23 mouse cellular contexts compared by ENCODE assay signal in the genomic region with DNA sequence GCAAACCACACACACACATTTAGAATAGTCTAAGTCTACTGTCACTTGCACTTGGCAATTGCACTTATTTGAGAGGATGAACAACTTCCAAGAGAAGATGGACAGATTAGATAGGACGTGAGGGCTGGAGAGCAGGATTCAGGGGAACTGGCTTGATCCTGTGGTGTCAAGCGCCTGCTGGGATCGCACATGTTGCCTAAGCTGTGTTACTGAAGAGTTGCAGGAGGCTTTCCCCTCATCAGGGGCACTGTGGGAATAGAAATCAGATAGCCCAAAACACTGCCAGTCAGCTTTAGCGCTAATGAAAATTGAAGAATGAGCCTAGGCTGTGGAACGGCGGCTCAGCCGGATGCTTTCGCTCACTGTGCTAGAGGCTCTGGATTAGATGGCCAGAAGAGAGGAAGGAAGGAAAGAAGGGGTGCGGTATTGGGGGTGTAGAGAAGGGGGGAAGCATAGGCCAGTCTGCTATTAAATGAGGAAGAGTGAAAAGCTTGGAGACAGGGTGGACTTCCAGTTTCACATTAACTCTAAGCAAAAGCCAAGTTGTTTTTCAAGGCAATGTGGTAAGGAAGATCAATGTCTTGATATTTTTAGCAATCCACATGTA. TPM values are rescaled to one million over a fixed set of nuclear protein-coding genes. Genes with fewer than 3 reads are reported as not detected.
DNase-seq lines count a peak whose midpoint lies in the region; ATAC-seq and TF ChIP-seq lines count a peak whose summit lies in the region.
"Had no signal": no experiment of that assay in that cellular context is flagged by ENCODE, and none has a peak within 500 bp of the region (broad histone marks: within the 10 kb centered on the region; RNA-seq: fewer than 3 reads in every experiment).

No protein-coding gene starts in this region.

- no peaks in the 10 kb centered on the region for H3K9me3 ChIP-seq in intestine, embryonic 16.5 days (ENCODE audit: control insufficient read depth, low read length)
- H3K9me3 ChIP-seq in kidney, embryonic 14.5 days (ENCODE audit: control insufficient read depth, low read length) = no peaks in the 10 kb centered on the region
- H3K9me3 ChIP-seq: forebrain, embryonic 10.5 days; heart, embryonic 13.5 days; liver, embryonic 13.5 days; lung, embryonic 15.5 days; midbrain, embryonic 13.5 days; neural tube, embryonic 12.5 days had no signal

- H3K27me3 ChIP-seq in intestine, embryonic 16.5 days (replicated peaks; ENCODE audit: control insufficient read depth, insufficient read depth, low read length) = no peaks in the 10 kb centered on the region
- H3K27me3 ChIP-seq in kidney, embryonic 14.5 days (ENCODE audit: control insufficient read depth, insufficient read depth, low read length) = no peaks in the 10 kb centered on the region
- H3K27me3 ChIP-seq: CH12.LX; heart, embryonic 13.5 days; liver, embryonic 13.5 days; lung, embryonic 15.5 days; midbrain, embryonic 13.5 days; neural tube, embryonic 12.5 days had no signal

- no peak overlapping the region for H3K4me3 ChIP-seq in left cerebral cortex, adult 2 months
- no peak overlapping the region for H3K4me3 ChIP-seq in intestine, embryonic 16.5 days (ENCODE audit: low read length)
- no peak overlapping the region for H3K4me3 ChIP-seq in kidney, embryonic 14.5 days (ENCODE audit: low read length)
- H3K4me3 ChIP-seq: forebrain, embryonic 10.5 days; gastrocnemius, adult 2 months; heart, embryonic 13.5 days; liver, embryonic 13.5 days; lung, embryonic 15.5 days; midbrain, embryonic 13.5 days; neural tube, embryonic 12.5 days had no signal

- no peak for TF ChIP-seq CTCF in left cerebral cortex, adult 2 months (IDR thresholded peaks at IDR 0.05)

- intact Hi-C loops in left cerebral cortex, postnatal 4 days (cut with DNase I) = no loop called here
- intact Hi-C loops in left cerebral cortex, adult 2 months (cut with DNase I) = no loop called here

- no peaks in the 10 kb centered on the region for H3K36me3 ChIP-seq in intestine, embryonic 16.5 days (ENCODE audit: control insufficient read depth, insufficient read depth, low read length)
- H3K36me3 ChIP-seq in kidney, embryonic 14.5 days (ENCODE audit: control insufficient read depth, insufficient read depth, low read length) = no peaks in the 10 kb centered on the region
- H3K36me3 ChIP-seq: forebrain, embryonic 10.5 days; heart, embryonic 13.5 days; liver, embryonic 13.5 days; lung, embryonic 15.5 days; midbrain, embryonic 13.5 days; neural tube, embryonic 12.5 days had no signal

- 77% methylated on average over 9 of the region's 9 CpGs for WGBS in intestine, embryonic 16.5 days
- 86% methylated on average over 9 of the region's 9 CpGs for WGBS in kidney, embryonic 14.5 days

- H3K9ac ChIP-seq in intestine, embryonic 16.5 days (ENCODE audit: low read depth, low read length) = no peak overlapping the region
- H3K9ac ChIP-seq in kidney, embryonic 14.5 days (ENCODE audit: low read depth, low read length) = no peak overlapping the region
- H3K9ac ChIP-seq: heart, embryonic 13.5 days; liver, embryonic 13.5 days; lung, embryonic 15.5 days; midbrain, embryonic 13.5 days; neural tube, embryonic 12.5 days had no signal

- no peaks in the 10 kb centered on the region for H3K4me1 ChIP-seq in intestine, embryonic 16.5 days (ENCODE audit: control insufficient read depth, insufficient read depth, low read length)
- H3K4me1 ChIP-seq in kidney, embryonic 14.5 days (ENCODE audit: control insufficient read depth, insufficient read depth, low read length) = no peaks in the 10 kb centered on the region
- H3K4me1 ChIP-seq: forebrain, embryonic 10.5 days; heart, embryonic 13.5 days; liver, embryonic 13.5 days; lung, embryonic 15.5 days; midbrain, embryonic 13.5 days; neural tube, embryonic 12.5 days had no signal

- no peak overlapping the region for H3K4me2 ChIP-seq in intestine, embryonic 16.5 days (ENCODE audit: low read depth, low read length)
- H3K4me2 ChIP-seq in kidney, embryonic 14.5 days (replicated peaks; ENCODE audit: low read depth, low read length) = no peak overlapping the region
- H3K4me2 ChIP-seq: heart, embryonic 13.5 days; liver, embryonic 13.5 days; lung, embryonic 15.5 days; midbrain, embryonic 13.5 days; neural tube, embryonic 12.5 days had no signal

- peak; percentile 33 for DNase-seq in left cerebral cortex, postnatal 4 days
- no peak for DNase-seq in left cerebral cortex, adult 2 months (ENCODE audit: extremely low spot score in 1 of 2, low spot score in 2 of 2)
- peak; percentile 79 for DNase-seq in cerebellum, adult 9-10 months
- no peak for DNase-seq in right cerebral cortex, postnatal 25 days
- DNase-seq: adrenal gland, postnatal 36 days; gastrocnemius, adult 2 months; heart, adult 18-20 months; heart, postnatal 36 days; kidney, postnatal 14 days; liver, embryonic 13.5 days; lung, postnatal 4 days; thymus, postnatal 36 days had no signal

- no peak overlapping the region for H3K27ac ChIP-seq in left cerebral cortex, adult 2 months
- no peak overlapping the region for H3K27ac ChIP-seq in intestine, embryonic 16.5 days (ENCODE audit: low read length)
- no peak overlapping the region for H3K27ac ChIP-seq in kidney, embryonic 14.5 days (ENCODE audit: low read depth, low read length)
- H3K27ac ChIP-seq: forebrain, embryonic 10.5 days; gastrocnemius, adult 2 months; heart, embryonic 13.5 days; liver, embryonic 13.5 days; lung, embryonic 15.5 days; midbrain, embryonic 13.5 days; neural tube, embryonic 12.5 days had no signal

- peak; percentile 94 for ATAC-seq in granulocyte monocyte progenitor cell, adult 5-6 weeks (replicated peaks; ENCODE audit: poor library complexity, severe bottlenecking)
- no peak for ATAC-seq in intestine, embryonic 16.5 days
- ATAC-seq in kidney, embryonic 14.5 days (ENCODE audit: low FRiP score, low TSS enrichment) = no peak
- ATAC-seq: hindbrain, embryonic 16.5 days; intestine, postnatal 0 days; midbrain, embryonic 13.5 days had no signal

RNA-seq across cellular contexts. Expression of gene Fbxo40, which starts 9.2 kb away (rescaled TPM):
- total RNA-seq in left cerebral cortex, postnatal 4 days (2021) = under 1 TPM; 0.38 to 0.40 TPM
- total RNA-seq in left cerebral cortex, adult 2 months (2021) = under 1 TPM in 1 of 2 experiments, not detected in 1; 0.36 TPM
- 0.19 and 0.28 TPM in 2 replicates for total RNA-seq in granulocyte monocyte progenitor cell, adult 5-6 weeks (2014; fragmentation: Nextera tagmentation)
- 0.31 and 0.47 TPM in 2 replicates for total RNA-seq in granulocyte monocyte progenitor cell, adult 5-6 weeks (2017)
- not detected in 2 replicates for polyA plus RNA-seq in intestine, embryonic 16.5 days (2015; fragmentation: Nextera tagmentation; extraction: Ambion mirVana)
- polyA plus RNA-seq in kidney, embryonic 14.5 days (2014; fragmentation: Nextera tagmentation; extraction: Ambion mirVana) = 0.24 and 1.2 TPM in 2 replicates
- polyA plus RNA-seq: liver, embryonic 13.5 days; midbrain, embryonic 13.5 days; neural tube, embryonic 12.5 days had no signal

RNA-seq across cellular contexts. Expression of gene Polq, which starts 12.1 kb away (rescaled TPM):
- 1 to 10 TPM; 3.7 to 4.7 TPM for total RNA-seq in left cerebral cortex, postnatal 4 days (2021)
- total RNA-seq in left cerebral cortex, adult 2 months (2021) = 1 to 10 TPM; 1.7 to 2.1 TPM
- total RNA-seq in granulocyte monocyte progenitor cell, adult 5-6 weeks (2014; fragmentation: Nextera tagmentation) = 17.9 and 18.0 TPM in 2 replicates
- total RNA-seq in granulocyte monocyte progenitor cell, adult 5-6 weeks (2017) = 25.2 and 29.3 TPM in 2 replicates
- 3.4 and 3.7 TPM in 2 replicates for polyA plus RNA-seq in intestine, embryonic 16.5 days (2015; fragmentation: Nextera tagmentation; extraction: Ambion mirVana)
- polyA plus RNA-seq in kidney, embryonic 14.5 days (2014; fragmentation: Nextera tagmentation; extraction: Ambion mirVana) = 9.9 and 11.4 TPM in 2 replicates

Comparison
In these comparisons a context has a peak if more than half of its experiments do, and no peak if none do; other contexts are left out.
1. DNase-seq: peak in left cerebral cortex, postnatal 4 days (single experiment) and cerebellum, adult 9-10 months (single experiment); none in left cerebral cortex, adult 2 months (0 of 2) and right cerebral cortex, postnatal 25 days (single experiment).